Mouse (Mus musculus) embryonic facial prominence, embryonic 10.5 days (tissue): ENCODE results near the gene Cotl1. TPM values are rescaled to one million over a fixed set of nuclear protein-coding genes. Genes with fewer than 3 reads are reported as not detected.

Experiments
- DNase-seq: peaks from one replicate; pipeline ENCODE4 v3.0.0-alpha.2; 2017; ENCODE audit warnings: low spot score
- H3K27ac ChIP-seq: fragments of 300-500 bp; sonication (generic); replicated peaks from 2 replicates; pipeline ENCODE4 v1.5.1; 2016; ENCODE audit warnings: mild to moderate bottlenecking
- H3K27me3 ChIP-seq: fragments of 300-500 bp; sonication (generic); replicated peaks from 2 replicates; pipeline ENCODE4 v1.6.1; 2016; ENCODE audit warnings: low read depth, mild to moderate bottlenecking; ENCODE audit not compliant: poor library complexity, severe bottlenecking
- H3K36me3 ChIP-seq: fragments of 300-500 bp; sonication (generic); replicated peaks from 2 replicates; pipeline ENCODE4 v1.6.1; 2016; ENCODE audit warnings: mild to moderate bottlenecking, moderate library complexity
- H3K4me1 ChIP-seq: fragments of 300-500 bp; sonication (generic); 2 replicates; pipeline ENCODE4 v1.6.1; 2016
- H3K4me3 ChIP-seq: fragments of 300-500 bp; sonication (generic); 2 replicates; pipeline ENCODE4 v1.5.1; 2016; ENCODE audit warnings: mild to moderate bottlenecking, moderate library complexity
- H3K9me3 ChIP-seq: fragments of 300-500 bp; sonication (generic); 2 replicates; pipeline ENCODE4 v1.6.1; 2016; ENCODE audit warnings: mild to moderate bottlenecking
- WGBS: fragments of 180-500 bp; shearing (Covaris S2); methylation state at CpG from one replicate; pipeline ENCODE4 v1.1.7; 2016; 5-methylcytosine and 5-hydroxymethylcytosine counted together
- polyA plus RNA-seq: library from polyadenylated mRNA; unstranded; fragments of >200 nt; fragmentation: Nextera tagmentation; extraction: Ambion mirVana; gene quantifications from 2 replicates; pipeline ENCODE4 v1.2.1, GENCODE M21; 2016

Gene Cotl1
- 137 and 149 TPM in 2 replicates for polyA plus RNA-seq

GRCm38 (mm10) chr8:119840275-119840808 is at the start of gene Cotl1:
Cotl1 (minus strand) TSS chr8:119840544.
- peak; percentile 98 for DNase-seq
- Histone ChIP-seq H3K27me3 (no peaks in the 10 kb centered on the region; the same call in 1 of the 2 replicates), H3K9me3 (no peaks in the 10 kb centered on the region), H3K4me1 (peaks cover 57% of the 10 kb centered on the region), H3K27ac (peak within 1 kb of the TSS; percentile 90), H3K36me3 (peaks cover 16% of the 10 kb centered on the region), H3K4me3 (peak within 1 kb of the TSS; percentile 81)
- WGBS = under 1% methylated on average over 57 of the region's 57 CpGs

- H3K4me1 ChIP-seq = peaks cover 12% of the 10 kb centered on the region
- H3K27me3 ChIP-seq = 0 out of 2 replicates have a peak, but pooled peaks cover 3% of the 10 kb centered on the region
- no peaks in the 10 kb centered on the region for H3K9me3 ChIP-seq
- H3K36me3 ChIP-seq = no peaks in the 10 kb centered on the region
- WGBS = 61% methylated on average over 4 of the region's 4 CpGs
- no peak overlapping the region for H3K4me3 ChIP-seq
- no peak for DNase-seq
- H3K27ac ChIP-seq = no peak overlapping the region
Measured at GRCm38 (mm10) chr8:119888012-119888411, 47.7 kb upstream of the Cotl1 start.

GRCm38 (mm10) chr8:119887130-119887529 is 46.8 kb upstream of the Cotl1 start:
- Histone ChIP-seq H3K27me3 (0 out of 2 replicates have a peak, but pooled peaks cover 3% of the 10 kb centered on the region), H3K4me1 (peaks cover 12% of the 10 kb centered on the region), H3K36me3 (no peaks in the 10 kb centered on the region), H3K4me3 (no peak overlapping the region), H3K27ac (no peak overlapping the region), H3K9me3 (no peaks in the 10 kb centered on the region)
- DNase-seq = peak; percentile 65
- WGBS = 90% methylated on average over 3 of the region's 3 CpGs

- 30% methylated on average over 3 of the region's 3 CpGs for WGBS
- Histone ChIP-seq H3K27me3 (peaks cover 3% of the 10 kb centered on the region; the same call in 1 of the 2 replicates), H3K9me3 (no peaks in the 10 kb centered on the region), H3K4me1 (peaks cover 25% of the 10 kb centered on the region), H3K27ac (peak overlapping the region; percentile 44), H3K36me3 (no peaks in the 10 kb centered on the region), H3K4me3 (no peak overlapping the region)
- peak; percentile 46 for DNase-seq
Measured at GRCm38 (mm10) chr8:119885612-119886011, 45.3 kb upstream of the Cotl1 start.

GRCm38 (mm10) chr8:119883281-119883680 is 42.9 kb upstream of the Cotl1 start:
- Histone ChIP-seq H3K4me3 (no peak overlapping the region), H3K27me3 (peaks cover 9% of the 10 kb centered on the region; the same call in 1 of the 2 replicates), H3K36me3 (no peaks in the 10 kb centered on the region), H3K9me3 (no peaks in the 10 kb centered on the region), H3K27ac (no peak overlapping the region), H3K4me1 (peaks cover 29% of the 10 kb centered on the region)
- WGBS = 88% methylated on average over 7 of the region's 7 CpGs
- DNase-seq = no peak

- no peak overlapping the region for H3K4me3 ChIP-seq
- no peak overlapping the region for H3K27ac ChIP-seq
- H3K27me3 ChIP-seq = peaks cover 8% of the 10 kb centered on the region; the same call in 1 of the 2 replicates
- no peak for DNase-seq
- H3K4me1 ChIP-seq = peaks cover 26% of the 10 kb centered on the region
- no peaks in the 10 kb centered on the region for H3K9me3 ChIP-seq
- no peaks in the 10 kb centered on the region; the same call in 1 of the 2 replicates for H3K36me3 ChIP-seq
- WGBS = 65% methylated on average over 8 of the region's 8 CpGs
Measured at GRCm38 (mm10) chr8:119881917-119882316, 41.6 kb upstream of the Cotl1 start.

- DNase-seq = no peak
- WGBS = 83% methylated on average over 6 of the region's 6 CpGs
- H3K27ac ChIP-seq = no peak overlapping the region
Measured at GRCm38 (mm10) chr8:119881301-119881700, 41.0 kb upstream of the Cotl1 start.

GRCm38 (mm10) chr8:119873181-119873580 is 32.8 kb upstream of the Cotl1 start:
- Histone ChIP-seq H3K27ac (no peak overlapping the region), H3K4me1 (no peaks in the 10 kb centered on the region), H3K4me3 (no peak overlapping the region), H3K27me3 (peaks cover 12% of the 10 kb centered on the region; the same call in 1 of the 2 replicates), H3K36me3 (peaks cover 47% of the 10 kb centered on the region), H3K9me3 (peaks cover 9% of the 10 kb centered on the region)
- WGBS = 95% methylated on average over 1 of the region's 1 CpGs
- no peak for DNase-seq

More at GRCm38 (mm10) chr8:119881301-119881700, 41.0 kb upstream of the Cotl1 start:
- no peak overlapping the region for H3K4me3 ChIP-seq
- H3K9me3 ChIP-seq = no peaks in the 10 kb centered on the region
- H3K4me1 ChIP-seq = peaks cover 26% of the 10 kb centered on the region
- H3K36me3 ChIP-seq = peaks cover 4% of the 10 kb centered on the region
- peaks cover 8% of the 10 kb centered on the region; the same call in 1 of the 2 replicates for H3K27me3 ChIP-seq

GRCm38 (mm10) chr8:119869616-119870015 is 29.3 kb upstream of the Cotl1 start:
- peaks cover 38% of the 10 kb centered on the region for H3K36me3 ChIP-seq
- 82% methylated on average over 20 of the region's 20 CpGs for WGBS

GRCm38 (mm10) chr8:119862749-119863148 is 22.4 kb upstream of the Cotl1 start:
- no peak for DNase-seq
- peak overlapping the region; percentile 86; the same call in 1 of the 2 replicates for H3K27ac ChIP-seq
- peaks cover 35% of the 10 kb centered on the region for H3K4me1 ChIP-seq
- H3K9me3 ChIP-seq = no peaks in the 10 kb centered on the region
- 15% methylated on average over 6 of the region's 6 CpGs for WGBS
- H3K36me3 ChIP-seq = no peaks in the 10 kb centered on the region
- H3K27me3 ChIP-seq = peaks cover 43% of the 10 kb centered on the region
- H3K4me3 ChIP-seq = peak overlapping the region; percentile 89

More at GRCm38 (mm10) chr8:119869616-119870015, 29.3 kb upstream of the Cotl1 start:
- H3K4me3 ChIP-seq = no peak overlapping the region
- H3K27ac ChIP-seq = no peak overlapping the region
- no peak for DNase-seq
- peaks cover 9% of the 10 kb centered on the region for H3K9me3 ChIP-seq
- H3K4me1 ChIP-seq = no peaks in the 10 kb centered on the region
- peaks cover 19% of the 10 kb centered on the region for H3K27me3 ChIP-seq

- no peaks in the 10 kb centered on the region for H3K9me3 ChIP-seq
- no peaks in the 10 kb centered on the region for H3K36me3 ChIP-seq
- H3K4me3 ChIP-seq = peak overlapping the region; percentile 89
- H3K27me3 ChIP-seq = peaks cover 47% of the 10 kb centered on the region
- under 1% methylated on average over 19 of the region's 19 CpGs for WGBS
- H3K4me1 ChIP-seq = peaks cover 37% of the 10 kb centered on the region
- DNase-seq = no peak
- peak overlapping the region; percentile 86 for H3K27ac ChIP-seq
Measured at GRCm38 (mm10) chr8:119862390-119862734, 22.0 kb upstream of the Cotl1 start.

- Histone ChIP-seq H3K27me3 (peaks cover 47% of the 10 kb centered on the region), H3K4me1 (peaks cover 37% of the 10 kb centered on the region), H3K27ac (peak within 1 kb of the TSS; percentile 86), H3K36me3 (no peaks in the 10 kb centered on the region), H3K4me3 (peak within 1 kb of the TSS; percentile 89), H3K9me3 (no peaks in the 10 kb centered on the region)
- under 1% methylated on average over 35 of the region's 35 CpGs for WGBS
- peak; percentile 99 for DNase-seq
Measured at GRCm38 (mm10) chr8:119861706-119862389, 21.5 kb upstream of the Cotl1 start, which contains the start of gene Klhl36. Klhl36 (plus strand) TSS chr8:119862266.

GRCm38 (mm10) chr8:119857767-119858166 is 17.4 kb upstream of the Cotl1 start:
- DNase-seq = no peak
- no peak overlapping the region for H3K4me3 ChIP-seq
- no peak overlapping the region for H3K27ac ChIP-seq
- H3K27me3 ChIP-seq = peaks cover 30% of the 10 kb centered on the region
- H3K9me3 ChIP-seq = no peaks in the 10 kb centered on the region
- no peaks in the 10 kb centered on the region for H3K36me3 ChIP-seq
- peaks cover 38% of the 10 kb centered on the region for H3K4me1 ChIP-seq
- WGBS = 80% methylated on average over 6 of the region's 6 CpGs
